Mouse (Mus musculus): ENCODE data around the gene Fam166a. TPM values are rescaled to one million over a fixed set of nuclear protein-coding genes. Genes with fewer than 3 reads are reported as not detected.

Fam166a gene
- polyA plus RNA-seq, 1 experiment from 2014 or later = not detected

GRCm38 (mm10) chr2:25187841-25188240 lies 30.7 kb upstream of the Fam166a start:
- H3K4me1 ChIP-seq = peaks cover 20% of the 10 kb centered on the region
- H3K9ac ChIP-seq = no peak overlapping the region
- no peaks in the 10 kb centered on the region for H3K9me3 ChIP-seq (replicated peaks)
- peaks cover 51% of the 10 kb centered on the region for H3K27me3 ChIP-seq (replicated peaks)
- 73% methylated on average over 6 of the region's 6 CpGs for WGBS (ENCODE audit: insufficient replicate concordance)
- H3K36me3 ChIP-seq = no peaks in the 10 kb centered on the region
- no peak overlapping the region for H3K4me3 ChIP-seq
- no peak overlapping the region for H3K27ac ChIP-seq
- no peak for ATAC-seq
- no peak overlapping the region for H3K4me2 ChIP-seq

- 2% methylated on average over 6 of the region's 6 CpGs for WGBS (ENCODE audit: insufficient replicate concordance)
- H3K4me3 ChIP-seq = peak overlapping the region; percentile 59; the same call in 1 of the 2 replicates
Observed at GRCm38 (mm10) chr2:25193330-25193770, 25.2 kb upstream of the Fam166a start.

GRCm38 (mm10) chr2:25194006-25194405 lies 24.5 kb upstream of the Fam166a start:
- H3K27ac ChIP-seq = peak overlapping the region; percentile 84
- peaks cover 9% of the 10 kb centered on the region for H3K36me3 ChIP-seq
- H3K4me3 ChIP-seq = 0 out of 2 replicates have a peak overlapping the region, but pooled peaks have one; percentile 59
- peak overlapping the region; percentile 85 for H3K4me2 ChIP-seq
- 38% methylated on average over 5 of the region's 5 CpGs for WGBS (ENCODE audit: insufficient replicate concordance)
- H3K27me3 ChIP-seq (replicated peaks) = peaks cover 9% of the 10 kb centered on the region
- H3K9ac ChIP-seq = peak overlapping the region; percentile 71; the same call in 1 of the 2 replicates
- peaks cover 55% of the 10 kb centered on the region for H3K4me1 ChIP-seq
- H3K9me3 ChIP-seq (replicated peaks) = no peaks in the 10 kb centered on the region
- no peak for ATAC-seq

More at GRCm38 (mm10) chr2:25193330-25193770, 25.2 kb upstream of the Fam166a start:
- Histone ChIP-seq H3K4me1 (peaks cover 55% of the 10 kb centered on the region), H3K36me3 (peaks cover 3% of the 10 kb centered on the region), H3K4me2 (peak overlapping the region; percentile 85), H3K9me3 (replicated peaks) (no peaks in the 10 kb centered on the region), H3K27me3 (replicated peaks) (peaks cover 9% of the 10 kb centered on the region), H3K9ac (no peak overlapping the region), H3K27ac (peak overlapping the region; percentile 84; the same call in 1 of the 2 replicates)
- peak; percentile 40 for ATAC-seq

GRCm38 (mm10) chr2:25194486-25195171 lies 23.9 kb upstream of the Fam166a start:
- Histone ChIP-seq H3K9me3 (replicated peaks) (no peaks in the 10 kb centered on the region), H3K4me2 (peak overlapping the region; percentile 85), H3K4me3 (peak overlapping the region; percentile 59), H3K9ac (peak overlapping the region; percentile 71), H3K36me3 (peaks cover 16% of the 10 kb centered on the region), H3K27me3 (replicated peaks) (peaks cover 9% of the 10 kb centered on the region), H3K27ac (peak overlapping the region; percentile 84), H3K4me1 (peaks cover 55% of the 10 kb centered on the region)
- WGBS (ENCODE audit: insufficient replicate concordance) = 38% methylated on average over 17 of the region's 17 CpGs
- no peak for ATAC-seq

GRCm38 (mm10) chr2:25195211-25196156 lies 23.1 kb upstream of the Fam166a start:
- ATAC-seq = peak; percentile 62
- peaks cover 24% of the 10 kb centered on the region for H3K36me3 ChIP-seq
- H3K27me3 ChIP-seq (replicated peaks) = peaks cover 9% of the 10 kb centered on the region
- H3K9ac ChIP-seq = peak overlapping the region; percentile 71
- WGBS (ENCODE audit: insufficient replicate concordance) = 5% methylated on average over 55 of the region's 55 CpGs
- H3K4me3 ChIP-seq = peak overlapping the region; percentile 59
- no peaks in the 10 kb centered on the region for H3K9me3 ChIP-seq (replicated peaks)
- peak overlapping the region; percentile 85 for H3K4me2 ChIP-seq
- H3K4me1 ChIP-seq = peaks cover 55% of the 10 kb centered on the region
- H3K27ac ChIP-seq = peak overlapping the region; percentile 84

- WGBS (ENCODE audit: insufficient replicate concordance) = 2% methylated on average over 8 of the region's 8 CpGs
- peaks cover 55% of the 10 kb centered on the region for H3K4me1 ChIP-seq
- H3K4me2 ChIP-seq = peak within 1 kb of the TSS; percentile 85
- H3K9me3 ChIP-seq (replicated peaks) = no peaks in the 10 kb centered on the region
- peak within 1 kb of the TSS; percentile 84 for H3K27ac ChIP-seq
- peaks cover 33% of the 10 kb centered on the region for H3K36me3 ChIP-seq
- peaks cover 9% of the 10 kb centered on the region for H3K27me3 ChIP-seq (replicated peaks)
- peak within 1 kb of the TSS; percentile 71 for H3K9ac ChIP-seq
- H3K4me3 ChIP-seq = peak within 1 kb of the TSS; percentile 59
- ATAC-seq = peak; percentile 66
Observed at GRCm38 (mm10) chr2:25196172-25196954, 22.2 kb upstream of the Fam166a start, which contains the start of gene Tor4a. Gene Tor4a, minus strand, starts transcription at chr2:25196886.

GRCm38 (mm10) chr2:25197191-25197590 lies 21.4 kb upstream of the Fam166a start:
- peak overlapping the region; percentile 84 for H3K27ac ChIP-seq
- H3K9me3 ChIP-seq (replicated peaks) = no peaks in the 10 kb centered on the region
- H3K4me2 ChIP-seq = peak overlapping the region; percentile 85
- peaks cover 55% of the 10 kb centered on the region for H3K4me1 ChIP-seq
- peak overlapping the region; percentile 59; the same call in 1 of the 2 replicates for H3K4me3 ChIP-seq
- H3K36me3 ChIP-seq = peaks cover 41% of the 10 kb centered on the region
- H3K27me3 ChIP-seq (replicated peaks) = peaks cover 9% of the 10 kb centered on the region
- peak overlapping the region; percentile 71; the same call in 1 of the 2 replicates for H3K9ac ChIP-seq
- WGBS (ENCODE audit: insufficient replicate concordance) = 12% methylated on average over 2 of the region's 2 CpGs
- ATAC-seq = no peak

- peak overlapping the region; percentile 84; the same call in 1 of the 2 replicates for H3K27ac ChIP-seq
- no peak overlapping the region for H3K4me2 ChIP-seq
- H3K4me1 ChIP-seq = peaks cover 53% of the 10 kb centered on the region
- H3K9ac ChIP-seq = no peak overlapping the region
- no peak overlapping the region for H3K4me3 ChIP-seq
- H3K9me3 ChIP-seq (replicated peaks) = no peaks in the 10 kb centered on the region
- H3K36me3 ChIP-seq = peaks cover 49% of the 10 kb centered on the region
- peaks cover 9% of the 10 kb centered on the region for H3K27me3 ChIP-seq (replicated peaks)
- no peak for ATAC-seq
Observed at GRCm38 (mm10) chr2:25197946-25198345, 20.6 kb upstream of the Fam166a start.

GRCm38 (mm10) chr2:25200631-25201030 lies 17.9 kb upstream of the Fam166a start:
- 73% methylated on average over 2 of the region's 2 CpGs for WGBS (ENCODE audit: insufficient replicate concordance)
- Histone ChIP-seq H3K9ac (no peak overlapping the region), H3K4me2 (no peak overlapping the region), H3K9me3 (replicated peaks) (no peaks in the 10 kb centered on the region), H3K36me3 (peaks cover 76% of the 10 kb centered on the region), H3K4me3 (no peak overlapping the region), H3K27ac (no peak overlapping the region), H3K4me1 (peaks cover 26% of the 10 kb centered on the region), H3K27me3 (replicated peaks) (no peaks in the 10 kb centered on the region; the same call in 1 of the 2 replicates)
- ATAC-seq = no peak

GRCm38 (mm10) chr2:25203631-25204214 lies 14.8 kb upstream of the Fam166a start:
- H3K9ac ChIP-seq = no peak overlapping the region
- H3K27me3 ChIP-seq (replicated peaks) = no peaks in the 10 kb centered on the region
- no peak for ATAC-seq
- H3K4me1 ChIP-seq = no peaks in the 10 kb centered on the region
- H3K9me3 ChIP-seq (replicated peaks) = no peaks in the 10 kb centered on the region
- H3K4me3 ChIP-seq = no peak overlapping the region
- H3K36me3 ChIP-seq = peaks cover 100% of the 10 kb centered on the region
- no peak overlapping the region for H3K27ac ChIP-seq
- 60% methylated on average over 4 of the region's 4 CpGs for WGBS (ENCODE audit: insufficient replicate concordance)
- H3K4me2 ChIP-seq = no peak overlapping the region

GRCm38 (mm10) chr2:25207593-25207992 lies 11.0 kb upstream of the Fam166a start:
- Histone ChIP-seq H3K9ac (no peak overlapping the region), H3K36me3 (peaks cover 72% of the 10 kb centered on the region)
- 89% methylated on average over 1 of the region's 1 CpGs for WGBS (ENCODE audit: insufficient replicate concordance)

More at GRCm38 (mm10) chr2:25207593-25207992, 11.0 kb upstream of the Fam166a start:
- no peak for ATAC-seq
- Histone ChIP-seq H3K9me3 (replicated peaks) (no peaks in the 10 kb centered on the region), H3K4me1 (peaks cover 25% of the 10 kb centered on the region), H3K4me3 (no peak overlapping the region), H3K4me2 (no peak overlapping the region), H3K27me3 (replicated peaks) (no peaks in the 10 kb centered on the region), H3K27ac (no peak overlapping the region)

Measured in liver, embryonic 12.5 days (tissue).